Mouse (Mus musculus) inflammation-experienced regulatory T-cells, adult 6 months (primary cell): ENCODE results near the gene Diexf. TPM values are rescaled to one million over a fixed set of nuclear protein-coding genes. Genes with fewer than 3 reads are reported as not detected.

Experiments
- ATAC-seq: one replicate; pipeline ENCODE4 v1.8.0; 2017
- polyA plus RNA-seq, 3 experiments: library from polyadenylated mRNA; unstranded; fragments of 100-300 nt; shearing (Covaris generic); gene quantifications; one replicate each; pipeline ENCODE4 v1.2.1; 2017

Gene Diexf
- polyA plus RNA-seq, result 10 to 100 TPM in 2 of 3 experiments, 1 to 10 TPM in 1; 5.0 to 15.1 (median 10.5) TPM

DNA sequence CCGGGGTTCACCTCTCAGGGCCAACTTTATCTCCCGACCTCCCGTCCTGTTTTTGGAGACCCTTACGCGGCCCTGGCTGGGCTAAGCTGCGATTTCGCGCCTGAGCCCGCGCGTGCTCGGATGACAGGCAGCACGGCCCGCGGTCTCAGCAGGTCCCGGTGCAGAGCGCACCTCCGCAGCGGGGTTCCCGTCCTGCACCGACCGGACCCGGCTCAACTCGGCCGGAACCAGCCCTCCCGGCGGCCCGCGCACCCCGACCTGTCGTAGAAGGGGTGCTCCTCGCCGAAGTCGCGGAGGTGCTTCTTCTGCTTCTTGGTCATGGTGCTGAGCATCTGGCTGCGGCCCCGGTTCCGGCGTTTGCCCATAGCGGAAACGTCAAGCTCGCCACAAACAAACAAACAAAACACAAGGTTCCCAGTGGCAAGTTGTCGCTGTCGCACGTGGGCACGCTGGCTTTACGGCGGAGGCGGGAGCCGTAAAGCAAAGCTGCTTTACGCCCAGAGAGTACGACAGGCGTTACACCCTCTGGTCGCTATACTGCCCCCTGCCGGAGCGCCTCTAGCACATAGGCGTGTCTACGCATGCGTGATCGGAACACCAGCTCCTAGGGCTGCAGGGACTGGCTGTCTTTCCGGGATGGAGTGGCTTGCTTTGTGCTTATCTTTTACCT, at the start of gene Diexf:
TSS of gene Diexf (minus strand) at position 487 of the 670 bp plus-strand sequence.
- peak; percentile 78 for ATAC-seq

DNA sequence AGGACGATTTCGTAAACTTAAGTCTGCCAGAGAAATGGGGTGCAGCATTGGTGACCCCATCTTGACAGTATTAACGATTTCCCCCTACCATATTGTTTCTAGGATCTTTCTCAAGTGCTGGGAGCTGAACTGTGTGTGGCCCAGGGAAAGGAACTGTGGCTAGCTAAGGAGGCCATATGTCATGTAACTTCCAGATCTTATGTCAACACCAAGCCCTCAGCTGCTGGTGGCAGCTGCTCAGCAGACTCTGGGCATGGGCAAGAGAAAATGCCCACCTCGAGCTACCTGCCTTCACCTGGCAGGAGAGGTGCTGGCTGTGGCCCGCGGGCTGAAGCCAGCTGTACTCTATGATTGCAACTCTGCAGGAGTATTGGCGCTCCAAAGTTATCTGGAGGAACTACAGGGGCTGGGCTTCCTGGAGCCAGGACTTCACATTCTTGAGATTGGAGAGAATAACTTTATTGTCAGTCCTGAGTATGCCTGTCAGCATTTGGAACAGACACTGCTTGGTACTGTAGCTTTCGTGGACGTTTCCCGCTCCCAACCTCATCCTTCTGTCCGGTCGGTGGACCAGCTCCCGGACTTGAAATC, 44.2 kb upstream of the Diexf start:
- ATAC-seq, result no peak

DNA sequence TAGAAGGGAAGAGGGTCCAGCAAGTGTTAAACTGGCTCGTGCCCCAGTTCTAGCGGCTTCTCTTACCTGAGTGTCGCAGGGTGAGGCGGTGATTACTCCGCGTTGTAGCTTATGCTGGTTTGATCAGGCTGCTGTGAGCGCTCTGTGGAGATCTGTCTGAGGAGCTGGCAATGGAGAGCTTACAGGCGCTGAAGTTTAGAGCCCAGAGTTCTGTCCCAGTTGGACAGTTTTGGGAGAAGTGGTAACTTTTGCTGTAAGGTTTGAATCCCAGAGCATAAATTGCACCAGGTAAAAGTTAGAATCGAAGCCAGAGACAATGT, 43.7 kb upstream of the Diexf start:
- no peak for ATAC-seq

DNA sequence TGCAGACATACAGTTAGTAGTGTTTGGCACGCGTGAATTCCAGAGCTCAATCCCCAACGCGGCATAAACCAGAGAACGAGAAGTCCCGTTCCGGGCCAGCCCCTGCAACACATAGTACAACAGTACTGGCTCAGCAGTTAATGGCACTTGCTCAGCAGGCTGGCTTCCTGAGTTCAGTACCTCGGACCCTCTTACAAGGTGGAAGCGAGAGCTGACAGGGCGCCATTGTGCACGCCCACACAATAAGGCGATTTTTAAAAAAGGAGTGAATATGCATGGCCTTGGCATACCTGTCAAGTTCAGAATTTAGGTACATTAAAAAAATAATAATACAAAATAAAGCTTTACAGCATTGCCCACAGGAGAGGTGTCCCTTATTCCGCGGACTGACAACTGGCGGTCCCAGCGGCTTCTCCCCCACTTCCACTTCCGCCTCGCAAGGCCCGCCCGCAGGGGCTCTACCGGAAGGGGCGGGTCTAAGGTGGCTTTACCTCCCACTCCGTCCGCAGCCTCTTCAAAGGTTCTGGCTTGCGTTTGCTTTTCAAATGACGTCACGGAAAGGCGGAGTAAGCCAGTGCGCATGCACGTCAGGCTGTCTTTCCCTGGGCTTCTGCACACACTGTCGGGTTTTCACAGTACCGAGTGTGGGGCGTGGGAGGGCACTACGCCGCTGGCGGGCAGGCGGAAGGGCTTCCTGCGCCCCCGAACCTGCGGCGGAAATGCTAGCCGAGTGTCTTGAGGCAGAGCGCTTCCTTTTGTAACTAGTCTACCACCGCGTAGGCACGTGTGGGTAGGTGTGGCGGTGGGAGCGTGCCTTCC, 43.1 kb upstream of the Diexf start:
- peak; percentile 86 for ATAC-seq

DNA sequence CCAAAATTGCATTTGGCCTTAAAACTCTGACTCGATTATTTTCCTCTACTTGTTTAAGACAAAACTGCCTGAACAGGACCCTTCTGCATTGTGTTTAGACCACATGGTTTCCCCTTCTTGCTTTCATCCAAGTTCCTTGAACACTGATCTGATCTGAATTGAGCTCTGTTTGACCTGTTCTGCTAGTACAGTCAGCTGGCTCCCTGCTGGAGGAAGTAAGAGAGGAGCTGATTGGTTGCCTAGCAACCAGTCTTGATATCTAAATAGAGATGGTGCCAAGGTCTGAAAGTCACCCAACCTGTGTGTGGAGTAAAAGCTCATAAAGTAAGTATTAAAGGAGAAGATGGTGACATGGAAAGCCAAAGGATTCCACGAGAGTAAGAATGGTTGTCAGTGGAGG, 39.8 kb upstream of the Diexf start:
- ATAC-seq, result peak; percentile 36

DNA sequence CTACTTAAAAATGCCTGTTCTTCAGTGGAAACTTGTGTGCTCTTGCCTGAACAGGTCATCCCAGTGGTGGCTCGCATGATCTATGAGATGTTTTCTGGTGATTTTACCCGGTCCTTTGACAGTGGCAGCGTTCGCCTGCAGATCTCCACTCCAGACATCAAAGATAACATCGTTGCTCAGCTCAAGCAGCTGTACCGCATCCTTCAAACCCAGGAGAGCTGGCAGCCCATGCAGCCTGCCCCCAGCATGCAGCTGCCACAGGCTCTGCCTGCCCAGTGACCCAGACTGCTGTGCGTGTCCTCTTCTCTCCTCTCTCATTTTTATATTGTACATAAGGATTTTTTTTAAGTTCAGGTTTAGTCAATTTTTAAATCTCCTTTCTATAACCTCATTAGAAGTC, 39.2 kb upstream of the Diexf start:
- ATAC-seq, result no peak

DNA sequence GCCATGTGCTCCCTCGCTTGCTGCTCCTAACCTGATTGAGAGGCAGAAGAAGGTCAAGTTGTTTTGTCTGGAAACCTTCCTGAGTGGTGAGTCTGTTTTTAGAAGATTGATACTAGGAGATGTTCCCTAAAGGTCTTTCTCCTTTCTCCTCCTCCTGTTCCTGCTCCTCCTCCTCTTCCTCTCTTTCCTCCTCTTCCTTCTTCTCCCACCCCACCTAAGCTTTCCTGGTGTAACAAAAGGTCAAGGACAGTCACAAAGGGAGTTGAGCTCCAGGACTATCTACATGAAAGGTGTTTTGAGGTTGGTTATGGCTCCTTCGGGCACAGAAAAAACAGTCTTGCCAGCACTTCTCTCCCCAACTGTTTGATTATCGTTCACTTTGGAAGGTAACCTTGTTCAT, 37.7 kb upstream of the Diexf start, which contains the start of gene A130010J15Rik:
TSS of gene A130010J15Rik (plus strand) at position 301 of the 400 bp plus-strand sequence.
- no peak for ATAC-seq

DNA sequence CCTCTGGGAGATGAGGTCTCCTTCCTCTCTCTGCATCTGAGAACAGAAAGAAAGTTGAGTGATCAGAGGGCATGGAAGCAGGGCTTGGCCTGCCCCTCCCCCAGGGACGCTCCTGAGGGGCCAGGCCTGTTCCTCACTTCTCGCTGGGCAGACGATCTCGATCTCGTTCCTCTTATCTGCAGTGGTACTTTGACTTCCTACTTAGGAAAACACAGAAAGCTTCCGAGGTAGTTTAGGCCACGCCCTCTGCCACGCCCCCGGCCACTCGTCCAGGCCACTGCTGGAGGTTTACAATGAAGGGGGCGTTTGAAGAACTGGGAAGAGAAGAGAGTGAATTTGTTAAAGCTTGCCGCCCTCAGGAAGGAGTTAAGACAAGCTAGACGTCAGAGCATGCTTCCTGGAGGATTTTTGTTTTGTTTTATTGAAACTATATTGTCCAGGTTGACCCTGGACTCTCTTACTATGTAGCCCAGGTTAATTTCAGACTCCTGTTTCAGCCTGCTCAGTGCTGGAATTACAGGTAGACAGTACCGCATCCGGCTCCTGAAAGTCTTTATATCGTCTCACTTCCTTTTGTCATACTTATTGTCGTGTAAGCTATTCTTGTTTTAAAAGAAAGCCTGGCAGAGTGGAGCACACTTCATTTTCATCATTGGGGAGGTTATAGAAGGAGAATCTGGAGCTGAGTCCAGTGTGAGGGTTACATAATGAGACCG, 30.4 kb upstream of the Diexf start:
- peak; percentile 58 for ATAC-seq

DNA sequence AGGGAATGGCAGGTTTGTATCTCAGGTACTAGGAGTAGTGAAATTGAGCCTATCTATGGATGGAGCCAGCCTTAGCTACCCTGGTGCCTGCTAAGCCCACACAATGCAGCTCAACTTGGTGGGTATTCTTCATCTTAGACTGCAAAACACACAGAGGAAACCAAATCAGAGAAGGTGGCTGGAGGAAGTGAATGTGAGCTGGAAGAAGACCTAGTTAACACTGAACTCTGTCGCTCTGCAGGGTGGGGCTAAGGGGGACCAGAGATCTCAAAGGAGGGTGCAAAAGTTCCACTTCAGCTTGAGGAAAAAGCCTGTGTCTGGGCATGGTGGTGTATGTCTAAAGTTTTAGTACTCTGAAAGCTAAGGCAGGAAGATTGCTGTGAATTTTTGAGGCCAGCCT, 29.5 kb upstream of the Diexf start:
- peak; percentile 56 for ATAC-seq

DNA sequence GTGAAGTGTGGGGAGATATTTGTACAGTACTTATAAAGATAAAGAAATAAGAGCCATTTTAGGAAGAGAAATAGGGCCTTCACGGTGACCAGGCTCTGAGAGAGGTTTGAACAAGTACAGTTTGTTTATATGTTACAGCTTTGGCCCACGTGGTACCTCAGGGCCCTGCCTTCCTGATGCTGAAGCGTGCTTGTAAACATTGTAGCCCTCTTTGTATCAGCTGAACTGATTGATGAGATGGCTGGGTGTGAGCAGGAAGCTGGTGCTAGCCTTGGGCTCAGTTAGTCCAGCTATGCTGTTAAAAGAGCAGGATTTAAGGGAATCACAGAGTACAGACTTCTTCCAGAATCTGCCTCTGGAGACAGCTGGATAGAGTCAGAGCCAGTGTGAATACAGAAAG, 29.1 kb upstream of the Diexf start:
- peak; percentile 50 for ATAC-seq

DNA sequence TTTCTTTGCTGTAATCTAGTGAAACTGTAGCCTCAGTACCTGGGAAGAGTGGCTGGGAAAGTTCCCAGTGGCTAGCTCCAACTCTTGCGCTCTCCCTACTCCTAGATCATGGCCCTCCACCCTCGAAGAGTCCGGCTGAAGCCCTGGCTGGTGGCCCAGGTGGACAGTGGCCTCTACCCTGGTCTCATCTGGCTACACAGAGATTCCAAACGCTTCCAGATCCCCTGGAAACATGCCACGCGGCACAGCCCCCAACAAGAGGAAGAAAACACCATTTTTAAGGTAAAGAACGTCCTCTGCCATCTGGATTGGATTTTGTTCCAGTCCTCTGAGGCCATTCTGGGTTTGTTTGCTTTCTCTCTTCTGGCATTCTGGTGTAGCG, 27.0 kb upstream of the Diexf start:
- no peak for ATAC-seq

DNA sequence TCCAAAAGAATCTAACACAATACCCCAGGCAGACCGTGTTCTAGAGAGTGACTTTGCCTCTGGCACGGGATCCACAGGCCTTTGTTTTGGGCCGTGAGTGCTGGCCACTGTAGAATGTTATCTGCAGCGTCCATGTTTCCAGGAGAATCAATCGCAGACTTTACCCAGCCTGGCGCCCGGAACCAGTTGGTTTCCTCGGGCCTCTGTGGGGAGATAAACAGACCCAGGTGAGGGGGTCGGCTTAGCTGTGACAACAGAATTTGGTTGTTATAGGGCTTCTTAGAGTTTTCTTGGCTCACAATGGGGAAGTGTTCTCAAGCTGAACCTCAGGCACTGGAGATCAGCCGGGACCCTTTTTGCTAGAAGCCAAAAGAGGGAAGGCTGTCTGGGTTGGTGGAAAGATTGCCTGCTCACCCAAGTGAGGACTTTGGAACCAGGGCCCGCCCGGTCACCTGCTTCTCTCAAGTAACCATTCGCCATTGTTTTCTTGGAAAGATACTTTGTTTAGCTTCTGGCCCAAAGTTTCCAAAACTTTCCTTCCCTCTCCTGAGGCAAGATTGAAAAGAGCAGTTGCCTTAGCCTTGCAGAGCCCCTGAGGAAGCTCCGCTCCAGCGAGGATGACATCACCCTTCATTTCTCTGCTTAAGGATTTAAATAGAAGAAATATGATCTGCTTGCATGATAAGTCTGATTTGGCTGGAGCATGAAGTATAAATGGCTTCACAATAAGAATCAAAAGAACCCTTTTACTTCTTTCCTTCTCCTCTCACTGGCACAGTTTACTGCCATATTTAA, 26.4 kb upstream of the Diexf start:
- ATAC-seq, result no peak

DNA sequence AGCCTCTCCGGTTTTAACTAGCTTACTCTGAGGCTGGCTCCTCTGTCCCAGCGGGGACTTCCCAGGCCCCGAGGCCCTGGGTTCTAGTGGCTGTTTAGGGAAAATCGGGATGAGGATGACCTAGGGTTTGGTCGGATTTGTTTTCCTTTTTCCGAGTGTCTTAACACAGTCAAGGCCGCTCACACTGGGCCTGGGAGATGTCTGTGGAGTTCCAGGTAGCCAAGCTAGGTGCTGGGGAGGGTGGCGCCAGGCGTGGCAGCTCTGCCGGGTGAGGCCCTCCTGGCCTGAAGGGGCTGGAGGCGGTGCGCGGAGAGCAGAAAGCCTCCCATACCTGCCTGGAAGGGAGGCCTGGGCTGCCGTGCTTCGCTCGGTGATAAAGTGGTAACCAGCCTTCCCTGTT, 23.5 kb upstream of the Diexf start:
- ATAC-seq, result no peak

DNA sequence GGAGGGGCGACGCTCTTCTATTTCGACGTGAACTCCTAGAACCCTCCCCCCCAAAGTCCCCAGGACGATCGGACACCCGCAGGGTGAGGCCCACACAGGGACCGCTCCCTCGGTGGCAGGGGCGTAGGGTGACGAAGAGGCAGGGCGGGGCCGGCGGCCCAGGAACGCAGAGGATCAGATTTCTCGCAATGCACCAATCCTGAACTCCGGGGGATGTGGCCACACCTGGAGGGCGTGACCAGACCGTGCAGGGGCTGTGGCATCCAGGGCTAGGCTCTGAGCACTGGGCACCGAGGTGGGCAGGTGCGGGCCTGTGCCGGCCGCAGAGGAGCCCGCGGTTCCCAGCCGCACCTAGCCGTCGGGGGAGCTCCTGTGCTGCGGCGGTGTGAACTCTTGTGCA, 22.8 kb upstream of the Diexf start, which contains the start of gene Irf6:
TSS of gene Irf6 (plus strand) at position 240 of the 400 bp plus-strand sequence.
- peak; percentile 98 for ATAC-seq

DNA sequence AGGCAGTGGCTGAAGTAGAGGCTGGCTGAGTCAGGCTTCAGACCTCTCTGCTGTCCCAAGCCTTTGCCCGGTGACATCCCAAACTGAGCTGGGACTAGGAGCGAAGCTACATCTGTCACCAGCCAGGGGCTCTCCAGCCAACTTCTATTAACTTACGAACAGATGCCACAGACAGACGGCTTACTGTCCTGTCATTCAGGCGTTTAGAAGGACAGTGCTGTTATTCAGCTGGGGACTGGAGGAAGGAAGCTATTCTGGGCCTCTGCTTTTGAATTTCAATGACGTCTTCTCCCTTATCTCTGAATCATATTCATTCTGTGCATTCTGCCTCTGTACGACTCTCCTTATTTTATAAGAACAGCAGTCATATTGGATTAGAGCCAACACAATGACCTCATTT, 21.1 kb upstream of the Diexf start:
- ATAC-seq, result no peak

DNA sequence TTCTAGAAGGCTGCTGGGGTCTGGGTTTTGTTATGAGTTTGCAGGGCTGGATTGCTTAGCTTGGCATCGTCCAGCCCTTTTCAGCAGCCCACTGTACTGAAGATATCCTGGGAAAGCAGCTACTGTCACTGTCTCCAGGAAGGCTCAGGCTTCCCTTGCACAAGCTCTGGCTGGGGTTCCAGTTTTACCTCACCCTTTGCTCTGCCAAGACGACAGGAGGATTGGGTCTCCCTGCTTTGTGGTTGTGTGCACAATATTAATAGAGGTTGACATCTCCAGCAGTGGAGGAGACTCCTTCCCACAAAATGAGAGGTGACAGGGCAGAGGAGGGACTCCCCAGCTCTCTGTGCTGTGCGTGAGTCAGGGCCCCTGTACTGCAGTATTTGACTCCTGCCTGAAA, 19.2 kb upstream of the Diexf start:
- no peak for ATAC-seq

DNA sequence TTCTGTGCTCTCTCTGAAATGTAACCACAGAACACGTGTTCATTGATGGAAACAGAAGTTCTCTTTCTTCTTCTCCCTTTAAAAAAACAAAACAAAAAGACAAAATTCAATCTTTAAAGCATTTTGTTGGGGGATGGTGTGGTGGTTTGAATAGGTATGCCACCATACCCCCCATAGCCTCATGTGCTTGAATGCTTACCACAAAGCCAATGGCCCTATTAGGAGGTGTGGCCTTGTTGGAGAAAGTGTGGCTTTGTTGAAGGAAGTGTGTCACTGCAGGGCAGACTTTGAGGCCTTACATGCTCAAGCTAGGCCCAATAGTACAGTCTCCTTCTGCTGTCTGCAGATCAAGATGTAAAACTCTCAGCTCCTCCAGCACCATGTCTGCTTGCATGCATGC, 16.3 kb upstream of the Diexf start:
- ATAC-seq, result peak; percentile 68

DNA sequence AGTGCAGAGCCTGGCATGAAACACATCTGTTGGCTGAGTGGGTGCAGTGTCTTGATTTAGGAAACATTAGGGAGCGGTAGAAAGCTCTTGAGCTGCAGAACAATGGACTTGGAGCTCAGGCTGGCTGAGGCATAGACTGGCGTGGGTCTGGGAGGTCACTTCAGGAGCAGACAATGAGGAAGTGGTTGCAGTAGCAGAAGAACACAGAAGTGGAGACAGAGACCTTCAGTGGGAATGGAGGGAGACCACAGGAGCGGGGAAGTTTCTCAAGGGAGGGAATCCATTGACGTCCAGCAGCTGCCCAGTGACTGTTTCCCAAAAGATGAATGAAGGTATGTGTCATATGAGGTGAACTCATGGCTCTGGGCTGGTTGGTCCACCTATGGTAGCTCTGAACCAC, 15.0 kb upstream of the Diexf start:
- no peak for ATAC-seq

DNA sequence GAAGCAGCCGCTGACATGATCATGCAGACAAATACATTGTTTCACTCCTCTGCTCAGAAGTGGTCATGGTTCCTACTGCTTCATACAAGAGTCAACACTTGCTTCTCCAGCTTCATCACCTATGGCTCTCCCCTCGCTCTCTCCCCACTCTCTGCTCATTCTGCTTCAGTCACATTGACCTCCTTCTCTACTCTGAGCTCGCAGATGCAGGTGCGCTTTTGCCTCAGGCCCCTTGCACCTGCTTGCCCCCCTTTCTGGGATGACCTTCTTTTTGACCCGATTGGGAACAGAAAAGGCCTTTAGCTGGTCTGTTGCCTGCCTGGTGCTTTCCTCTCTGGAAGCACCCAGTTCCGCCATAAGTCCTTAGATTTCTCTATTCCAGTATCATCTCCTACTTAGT, 14.4 kb upstream of the Diexf start:
- no peak for ATAC-seq

DNA sequence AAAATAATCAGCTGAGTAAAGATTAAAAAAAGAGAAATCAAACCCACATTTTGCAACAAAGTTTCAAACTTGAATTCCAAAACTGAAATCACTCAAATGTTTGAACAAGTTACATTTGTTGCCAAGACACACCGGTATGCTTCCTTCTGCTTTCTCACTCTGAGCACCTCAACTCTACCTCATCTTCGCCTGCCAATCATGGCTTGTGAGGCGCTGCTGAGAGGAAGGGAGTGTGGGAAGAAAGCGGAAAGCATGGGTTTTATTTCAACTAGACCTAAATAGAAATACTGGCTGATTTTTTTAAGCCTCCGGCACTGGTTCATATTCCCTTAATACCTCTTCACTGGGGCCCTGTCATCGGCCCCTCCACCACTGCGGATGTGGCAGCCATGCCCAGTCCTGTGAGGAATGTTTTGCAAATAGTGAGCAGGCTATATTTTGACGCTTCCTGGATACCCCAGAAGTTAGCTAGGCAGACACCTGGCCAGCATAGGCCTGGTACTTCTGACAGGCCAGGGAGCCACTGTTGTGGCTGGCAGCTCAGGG, 12.5 kb upstream of the Diexf start:
- ATAC-seq, result no peak

DNA sequence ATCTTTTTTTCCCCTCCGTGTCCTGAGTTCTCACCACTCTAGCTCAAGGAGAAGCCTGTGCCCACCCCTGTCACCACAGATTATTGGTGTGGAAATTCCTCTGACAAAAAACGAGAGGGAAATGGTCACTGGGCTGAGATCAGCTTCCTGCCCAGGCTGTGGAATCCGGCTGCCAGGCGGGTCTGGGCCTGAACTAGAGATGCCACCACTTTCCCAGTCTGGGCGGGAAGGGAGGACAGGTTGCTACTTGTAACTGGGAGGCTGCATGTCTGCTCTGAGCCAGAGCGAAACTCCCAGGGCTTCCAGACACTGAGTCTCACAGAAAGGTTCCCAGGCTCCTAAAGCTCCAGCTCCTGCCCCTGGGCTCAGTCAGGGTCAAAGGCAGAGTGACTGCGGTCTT, 11.0 kb upstream of the Diexf start:
- no peak for ATAC-seq

DNA sequence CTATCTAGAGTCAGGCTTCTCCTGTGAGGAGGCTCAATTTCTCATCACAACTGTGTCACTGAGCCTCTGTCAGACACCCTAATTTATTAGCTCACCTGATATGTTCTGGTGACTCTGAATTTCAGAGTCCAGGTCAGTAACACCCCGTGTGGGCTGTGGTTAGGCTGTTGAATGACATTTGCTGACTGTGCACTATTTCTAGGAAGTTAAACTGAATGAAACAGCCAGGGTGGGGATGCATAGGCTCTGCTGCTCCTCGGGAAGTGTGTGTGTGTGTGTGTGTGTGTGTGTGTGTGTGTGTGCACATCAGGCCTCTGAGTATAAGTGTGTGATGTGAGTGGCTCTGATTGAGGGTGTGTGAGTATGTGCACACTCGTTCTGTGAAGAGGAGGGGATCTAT, 8.6 kb upstream of the Diexf start:
- ATAC-seq, result no peak
